Mouse (Mus musculus): ENCODE measurements around the gene Adam15. TPM values are rescaled to one million over a fixed set of nuclear protein-coding genes. Genes with fewer than 3 reads are reported as not detected.

Gene Adam15
- polyA plus RNA-seq (2012; fragmentation: generic; extraction: Trizol): 78.4 TPM

GRCm38 (mm10) chr3:89349869-89350501 is at the start of gene Adam15:
Gene Adam15 (minus strand): TSS chr3:89349996.
- TF ChIP-seq POLR2AphosphoS2 (IDR thresholded peaks at IDR 0.05; ENCODE audit: insufficient read length, low read depth): peak; percentile 82
- TF ChIP-seq MYOD1 (IDR thresholded peaks at IDR 0.05; ENCODE audit: control insufficient read depth in 1 of 3, insufficient read length in 2 of 3, low read depth in 2 of 3): peak in 2 of 3 experiments; percentile 54 to 80
- peak; percentile 73 for TF ChIP-seq POLR2A (IDR thresholded peaks at IDR 0.05; ENCODE audit: insufficient read length, low read depth)
- no peak for TF ChIP-seq TCF12 (IDR thresholded peaks at IDR 0.05; ENCODE audit: insufficient read depth, poor library complexity, severe bottlenecking)
- peak in 2 of 3 experiments; percentile 64 for TF ChIP-seq MYOG (IDR thresholded peaks at IDR 0.05; ENCODE audit: control insufficient read depth in 1 of 3, insufficient read depth in 1 of 3, insufficient read length in 2 of 3, low read depth in 2 of 3)
- TF ChIP-seq SRF (IDR thresholded peaks at IDR 0.05; ENCODE audit: control insufficient read depth, insufficient read length, low read depth): no peak
- Histone ChIP-seq H3K27me3 (ENCODE audit: control insufficient read depth, insufficient read depth, insufficient read length) (no peaks in the 10 kb centered on the region), H3K4me2 (ENCODE audit: low read depth) (peak within 1 kb of the TSS; percentile 92)

GRCm38 (mm10) chr3:89396654-89397005 is 46.8 kb upstream of the Adam15 start:
- peak overlapping the region; percentile 90 for H3K4me2 ChIP-seq (ENCODE audit: low read depth)

More at GRCm38 (mm10) chr3:89349869-89350501, at the start of gene Adam15:
- Histone ChIP-seq H3K79me2 (ENCODE audit: control insufficient read depth, insufficient read depth) (no peaks in the 10 kb centered on the region), H3K36me3 (ENCODE audit: control insufficient read depth, insufficient read depth) (no peaks in the 10 kb centered on the region), H3K4me3 (peak within 1 kb of the TSS; percentile 52), H3ac (ENCODE audit: control insufficient read depth, insufficient read length) (peak within 1 kb of the TSS; percentile 10)

GRCm38 (mm10) chr3:89395806-89396653 is 46.2 kb upstream of the Adam15 start:
- H3K4me2 ChIP-seq (ENCODE audit: low read depth): peak overlapping the region; percentile 90
- peaks cover 12% of the 10 kb centered on the region for H3K79me2 ChIP-seq (ENCODE audit: control insufficient read depth, insufficient read depth)
- H3K4me3 ChIP-seq: peak overlapping the region; percentile 99
- H3ac ChIP-seq (ENCODE audit: control insufficient read depth, insufficient read length): no peak overlapping the region
- H3K27me3 ChIP-seq (ENCODE audit: control insufficient read depth, insufficient read depth, insufficient read length): no peaks in the 10 kb centered on the region
- peak; percentile 33 for TF ChIP-seq POLR2AphosphoS2 (IDR thresholded peaks at IDR 0.05; ENCODE audit: insufficient read length, low read depth)
- TF ChIP-seq MYOD1 (IDR thresholded peaks at IDR 0.05; ENCODE audit: control insufficient read depth in 1 of 3, insufficient read length in 2 of 3, low read depth in 2 of 3): peak in 1 of 3 experiments; percentile 3
- no peak for TF ChIP-seq CEBPB (IDR thresholded peaks at IDR 0.05; ENCODE audit: insufficient read depth, poor library complexity, severe bottlenecking)
- H3K36me3 ChIP-seq (ENCODE audit: control insufficient read depth, insufficient read depth): no peaks in the 10 kb centered on the region

More at GRCm38 (mm10) chr3:89396654-89397005, 46.8 kb upstream of the Adam15 start:
- Histone ChIP-seq H3K36me3 (ENCODE audit: control insufficient read depth, insufficient read depth) (no peaks in the 10 kb centered on the region), H3K4me3 (peak overlapping the region; percentile 99), H3K79me2 (ENCODE audit: control insufficient read depth, insufficient read depth) (peaks cover 7% of the 10 kb centered on the region), H3ac (ENCODE audit: control insufficient read depth, insufficient read length) (no peak overlapping the region), H3K27me3 (ENCODE audit: control insufficient read depth, insufficient read depth, insufficient read length) (no peaks in the 10 kb centered on the region)
- TF ChIP-seq TCF12 (IDR thresholded peaks at IDR 0.05; ENCODE audit: insufficient read depth, poor library complexity, severe bottlenecking) (no peak), REST (IDR thresholded peaks at IDR 0.05; ENCODE audit: insufficient read depth, insufficient read length) (no peak)

GRCm38 (mm10) chr3:89395419-89395805 is 45.6 kb upstream of the Adam15 start:
- peaks cover 17% of the 10 kb centered on the region for H3K79me2 ChIP-seq (ENCODE audit: control insufficient read depth, insufficient read depth)
- TF ChIP-seq MAX (IDR thresholded peaks at IDR 0.05; ENCODE audit: low read depth) (no peak), E2F4 (IDR thresholded peaks at IDR 0.05; ENCODE audit: insufficient read depth) (no peak), MYOD1 (IDR thresholded peaks at IDR 0.05; ENCODE audit: control insufficient read depth in 1 of 3, insufficient read length in 2 of 3, low read depth in 2 of 3) (no peak), MYOG (IDR thresholded peaks at IDR 0.05; ENCODE audit: control insufficient read depth in 1 of 3, insufficient read depth in 1 of 3, insufficient read length in 2 of 3, low read depth in 2 of 3) (no peak), USF1 (IDR thresholded peaks at IDR 0.05; ENCODE audit: low read depth) (no peak)
- peak overlapping the region; percentile 99 for H3K4me3 ChIP-seq
- H3K4me2 ChIP-seq (ENCODE audit: low read depth): peak overlapping the region; percentile 90
- H3ac ChIP-seq (ENCODE audit: control insufficient read depth, insufficient read length): no peak overlapping the region
- H3K27me3 ChIP-seq (ENCODE audit: control insufficient read depth, insufficient read depth, insufficient read length): no peaks in the 10 kb centered on the region
- H3K36me3 ChIP-seq (ENCODE audit: control insufficient read depth, insufficient read depth): no peaks in the 10 kb centered on the region

- Histone ChIP-seq H3K4me3 (peak overlapping the region; percentile 99), H3K4me2 (ENCODE audit: low read depth) (peak overlapping the region; percentile 90), H3K79me2 (ENCODE audit: control insufficient read depth, insufficient read depth) (peaks cover 22% of the 10 kb centered on the region), H3ac (ENCODE audit: control insufficient read depth, insufficient read length) (no peak overlapping the region), H3K27me3 (ENCODE audit: control insufficient read depth, insufficient read depth, insufficient read length) (no peaks in the 10 kb centered on the region), H3K36me3 (ENCODE audit: control insufficient read depth, insufficient read depth) (no peaks in the 10 kb centered on the region)
- TF ChIP-seq MYOG (IDR thresholded peaks at IDR 0.05; ENCODE audit: control insufficient read depth in 1 of 3, insufficient read depth in 1 of 3, insufficient read length in 2 of 3, low read depth in 2 of 3) (no peak), TCF3 (IDR thresholded peaks at IDR 0.05; ENCODE audit: insufficient read length, low read depth) (no peak), CEBPB (IDR thresholded peaks at IDR 0.05; ENCODE audit: insufficient read depth, poor library complexity, severe bottlenecking) (no peak), POLR2A (IDR thresholded peaks at IDR 0.05; ENCODE audit: insufficient read length, low read depth) (peak; percentile 51)
Measured at GRCm38 (mm10) chr3:89394894-89395256, 45.1 kb upstream of the Adam15 start.
